Mouse (Mus musculus): ENCODE data around the gene Aig1.

- TF ChIP-seq POLR2A (IDR thresholded peaks at IDR 0.05; ENCODE audit: insufficient read depth, low read length) (no peak), CTCF (IDR thresholded peaks at IDR 0.05; ENCODE audit: low read depth, low read length) (no peak)
Observed at GRCm38 (mm10) chr10:13793458-13793857, 75.3 kb downstream of the Aig1 start.
